Mouse (Mus musculus) MEL (cell line): ENCODE measurements at regions not wholly inside any gene's neighbourhood (a gene's known extent, or its start where the extent isn't known, plus 50 kb on each side); places are given as distances from the start of the nearest gene placed in this dataset.

Experiments
- POLR2A ChIP-seq, 2 experiments: IDR thresholded peaks; 2 replicates each; pipeline ENCODE4 v1.6.1; 2011 to 2012; ENCODE audit warnings: low read length in 2 of 2, mild to moderate bottlenecking in 2 of 2, control low read depth in 1 of 2, improper control_type of control experiment in 1 of 2, low read depth in 1 of 2, moderate library complexity in 1 of 2; ENCODE audit not compliant: control insufficient read depth in 1 of 2, insufficient read depth in 1 of 2, poor library complexity in 1 of 2
- SIN3A ChIP-seq: IDR thresholded peaks from 2 replicates; pipeline ENCODE4 v1.6.1; 2012; ENCODE audit warnings: low read length, improper control_type of control experiment, inconsistent platforms

DNA sequence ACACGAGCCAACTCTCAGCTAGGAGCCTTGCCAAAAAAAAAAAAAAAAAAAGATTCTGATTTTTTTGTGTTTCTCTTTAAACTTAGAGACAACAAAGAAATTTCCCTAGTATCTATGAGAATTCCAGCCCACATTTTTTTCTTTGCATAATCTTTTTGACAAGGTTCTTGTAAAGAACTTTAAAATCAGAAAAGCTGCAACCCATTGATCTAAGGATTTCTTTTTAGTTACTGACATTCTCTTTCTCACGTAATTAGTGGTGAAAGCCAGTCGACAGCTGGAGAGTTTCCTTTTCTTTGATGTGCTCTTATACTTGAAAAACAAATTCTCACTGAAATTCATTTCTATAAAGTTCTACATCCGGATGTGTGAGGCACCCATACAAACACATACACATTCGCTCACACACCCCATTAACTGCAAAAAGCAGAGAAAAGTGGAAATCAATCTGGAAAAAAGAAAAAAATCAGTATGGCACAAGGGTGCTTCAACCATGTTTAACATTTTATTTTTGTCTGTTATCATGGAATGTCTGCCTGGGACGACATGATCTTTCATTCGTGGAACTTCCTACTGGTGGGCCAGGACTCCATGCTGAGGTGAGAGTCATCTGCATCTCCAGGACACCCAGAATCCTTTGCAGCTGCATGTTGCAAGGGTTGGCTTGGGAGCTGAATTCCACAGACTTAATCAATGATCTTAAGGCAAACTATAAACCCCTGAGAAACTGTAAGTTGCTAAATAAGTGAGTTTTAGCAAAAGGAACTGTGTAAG, 124.0 kb upstream of the Zpld1 start:
- TF ChIP-seq SIN3A (no peak), POLR2A (IDR thresholded peaks at IDR 0.05; ENCODE audit: control insufficient read depth in 1 of 2, insufficient read depth in 1 of 2, low read depth in 1 of 2, low read length in 2 of 2, poor library complexity in 1 of 2) (no peak)
